Mouse (Mus musculus) layer of hippocampus, adult 8-10 months (tissue): ENCODE measurements around the gene Olfr557. TPM values are rescaled to one million over a fixed set of nuclear protein-coding genes. Genes with fewer than 3 reads are reported as not detected.

Source experiments
- DNase-seq, 2 experiments: peaks; one replicate each; pipeline ENCODE4 v3.0.0; 2022; ENCODE audit warnings: low spot score in 2 of 2
- total RNA-seq, 4 experiments: library from RNA; stranded (reverse); gene quantifications; 2 replicates each; pipeline ENCODE4 v1.2.4; 2022

Olfr557 gene
- total RNA-seq, result under 1 TPM; 0.12 to 0.85 (median 0.17) TPM

DNA sequence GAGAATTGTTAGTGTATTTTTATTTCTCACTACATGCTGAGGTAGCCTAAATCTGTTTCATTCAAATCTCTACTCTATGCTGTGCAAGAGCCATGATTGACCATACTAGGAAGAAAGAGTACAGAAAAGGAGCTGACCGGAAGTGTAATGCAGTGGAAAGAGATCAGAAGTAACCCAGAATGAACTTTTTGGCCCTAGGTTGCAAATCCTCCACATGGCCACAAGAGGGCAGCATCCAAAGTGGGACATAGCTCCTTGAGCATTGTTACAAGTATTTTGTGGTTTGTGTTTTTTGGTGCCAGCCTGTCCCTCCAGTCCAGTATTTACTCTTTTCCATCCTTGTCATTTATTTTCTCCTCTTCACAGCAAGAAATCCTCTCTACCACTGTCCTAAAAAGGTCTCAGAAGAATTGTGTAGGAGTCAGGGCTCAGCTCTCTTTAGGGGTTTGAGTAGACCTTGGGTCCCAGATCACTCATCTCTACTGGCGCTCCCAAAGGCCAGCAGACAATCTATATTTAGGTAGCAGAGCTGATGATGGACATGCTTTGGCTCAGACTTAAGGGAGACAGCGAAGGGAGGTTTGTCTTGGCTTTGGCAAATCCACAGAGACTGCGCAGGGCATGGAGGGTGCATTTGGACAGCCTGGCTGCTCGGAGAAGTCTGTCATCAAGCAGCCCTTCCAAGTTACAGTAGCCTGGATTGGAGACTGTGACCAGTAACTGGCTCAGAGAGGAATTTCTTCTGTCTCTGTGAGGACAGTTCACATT, at the start of gene Olfr557:
Gene Olfr557, plus strand, starts transcription at position 553 of the 768 bp plus-strand sequence.
- no peak for DNase-seq

DNA sequence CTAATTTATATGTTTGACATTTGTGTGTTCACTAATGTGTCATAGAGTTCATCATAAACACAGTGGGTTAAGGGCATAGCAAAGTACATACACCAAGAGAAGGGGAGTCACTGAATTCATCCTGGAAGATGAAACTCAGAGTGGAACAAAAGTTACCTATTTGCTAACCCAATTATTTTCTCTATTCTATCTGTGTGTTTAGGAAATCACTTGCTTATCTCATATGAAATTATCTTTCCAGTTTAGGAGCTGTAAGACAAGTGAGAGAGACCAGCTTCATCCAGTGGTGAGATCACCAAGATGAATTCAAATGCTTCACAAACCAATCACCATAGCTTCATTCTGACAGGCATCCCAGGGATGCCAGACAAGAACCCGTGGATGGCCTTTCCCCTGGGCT, 37.2 kb upstream of the Olfr557 start, which contains the start of gene Olfr555:
Gene Olfr555, plus strand, starts transcription at position 301 of the 400 bp plus-strand sequence.
- DNase-seq, result no peak

DNA sequence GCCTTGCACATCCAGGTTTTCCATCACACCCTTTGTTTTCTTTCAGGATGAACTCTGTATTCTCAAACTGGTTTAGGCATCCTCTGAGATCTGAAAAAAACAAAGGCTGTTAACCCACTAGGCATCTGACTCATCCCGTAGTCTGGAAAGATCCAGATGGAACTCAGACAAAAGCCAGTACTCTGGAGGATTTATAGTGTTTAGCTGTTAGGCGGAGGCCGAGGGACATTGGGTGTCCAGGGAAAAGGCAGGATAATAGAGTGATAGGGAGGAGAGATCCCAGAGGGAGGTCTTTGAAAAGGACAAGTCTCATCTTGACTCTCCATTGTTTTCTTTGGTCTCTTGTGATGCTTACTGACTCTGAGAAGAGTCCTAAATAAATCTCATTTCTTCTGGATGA, 31.1 kb upstream of the Olfr557 start, which contains the start of gene Olfr556:
Gene Olfr556, plus strand, starts transcription at position 301 of the 400 bp plus-strand sequence.
- DNase-seq, result no peak

DNA sequence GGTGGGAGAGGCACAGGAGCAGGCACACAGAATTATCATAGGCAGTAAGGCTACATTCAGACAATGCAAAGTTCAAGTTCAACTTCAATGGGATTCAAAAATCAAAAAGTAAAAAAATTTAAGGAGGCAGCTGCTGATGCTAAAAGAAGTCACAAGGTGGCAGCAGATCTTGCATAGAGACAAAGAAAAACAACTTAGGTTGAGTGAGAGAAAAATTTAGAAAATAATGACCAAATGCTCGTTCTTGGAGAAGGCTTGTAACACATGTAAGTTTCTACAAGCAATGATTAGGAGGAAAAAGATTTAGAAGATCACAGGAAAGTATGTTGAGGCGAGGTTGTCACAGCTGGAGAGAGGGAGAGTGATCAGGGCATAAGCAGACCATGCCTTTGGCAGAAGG, 30.3 kb upstream of the Olfr557 start:
- no peak for DNase-seq

DNA sequence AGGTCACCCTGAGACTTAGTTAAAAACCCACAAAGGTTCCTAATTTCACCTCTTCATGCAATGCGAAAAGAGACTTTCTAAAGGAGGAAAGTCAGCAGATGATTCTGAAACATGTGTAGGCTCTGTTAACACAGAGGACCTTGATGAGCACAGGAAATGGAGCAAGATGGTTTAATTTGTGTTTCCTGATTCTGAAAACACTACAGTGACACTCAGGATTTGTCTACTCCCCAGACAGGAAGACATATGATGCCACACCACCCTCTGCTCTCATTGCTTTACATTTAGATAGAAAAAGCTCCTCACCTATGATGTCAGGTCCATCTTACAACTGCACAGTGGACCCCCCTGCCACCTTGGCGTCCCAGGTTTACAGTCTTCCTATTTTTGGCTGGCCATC, 19.5 kb upstream of the Olfr557 start:
- no peak for DNase-seq

DNA sequence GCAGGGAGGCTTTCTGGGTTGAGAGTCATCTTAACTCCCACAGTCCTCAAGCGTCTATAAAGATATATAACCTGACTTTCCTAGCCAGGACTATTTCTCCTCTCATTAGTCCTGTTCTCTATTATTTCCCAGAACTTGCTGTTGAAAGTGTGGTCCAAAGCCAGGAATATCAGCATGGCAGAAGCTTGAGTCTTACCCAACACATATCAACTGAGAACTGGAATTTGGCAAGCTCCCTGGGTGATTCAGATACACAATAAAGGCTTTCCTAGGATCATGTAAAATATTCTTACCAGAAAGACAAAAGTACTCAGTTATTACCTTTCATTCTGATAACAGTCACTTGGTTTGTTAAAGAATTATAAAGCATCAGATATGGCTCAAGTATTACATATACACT, 13.8 kb upstream of the Olfr557 start:
- no peak for DNase-seq

DNA sequence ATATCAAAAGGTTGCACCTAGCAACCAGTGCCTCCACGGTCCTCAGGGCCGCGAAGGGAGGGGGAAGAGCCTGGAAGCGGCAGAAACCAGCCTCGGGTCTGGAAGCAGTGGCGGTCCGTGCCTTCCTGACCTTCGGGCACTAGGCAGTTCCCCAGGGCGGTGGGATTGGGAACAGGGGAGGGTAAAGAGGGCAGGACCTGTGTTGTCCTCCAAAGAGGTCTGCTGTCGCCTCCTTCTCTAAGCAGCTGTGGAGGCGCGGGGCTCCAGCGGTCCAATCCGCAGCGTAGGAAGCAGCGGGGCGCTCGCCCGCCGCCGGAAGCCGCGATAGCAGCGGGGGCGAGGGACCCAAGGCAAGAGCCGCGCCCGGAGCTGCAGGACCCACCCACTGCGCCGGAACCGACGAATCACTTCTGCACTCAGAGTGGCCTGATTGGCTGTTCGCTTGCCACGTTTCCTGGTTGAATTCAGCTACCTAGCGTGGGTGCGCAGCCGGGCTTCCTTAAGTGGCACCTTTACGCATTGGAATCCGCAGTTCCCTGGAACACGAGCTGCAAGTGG, 8.7 kb upstream of the Olfr557 start, which contains the start of gene Trim68:
Gene Trim68, minus strand, starts transcription at position 384 of the 558 bp plus-strand sequence.
- DNase-seq, result peak; percentile 85

DNA sequence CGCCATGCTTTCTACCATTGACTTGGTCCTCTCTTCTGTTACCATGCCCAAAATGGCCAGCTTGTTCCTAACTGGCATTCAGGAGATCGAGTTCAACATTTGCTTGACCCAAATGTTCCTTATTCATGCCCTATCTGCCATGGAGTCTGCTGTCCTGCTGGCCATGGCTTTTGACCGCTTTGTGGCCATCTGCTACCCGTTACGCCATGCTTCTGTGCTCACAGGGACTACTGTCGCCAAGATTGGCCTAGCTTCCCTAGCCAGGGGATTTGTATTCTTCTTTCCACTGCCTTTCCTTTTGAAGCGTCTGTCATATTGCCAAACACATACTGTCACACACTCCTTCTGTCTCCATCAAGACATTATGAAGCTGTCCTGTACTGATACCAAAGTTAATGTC, 2.8 kb downstream of the Olfr557 start:
- DNase-seq, result no peak

DNA sequence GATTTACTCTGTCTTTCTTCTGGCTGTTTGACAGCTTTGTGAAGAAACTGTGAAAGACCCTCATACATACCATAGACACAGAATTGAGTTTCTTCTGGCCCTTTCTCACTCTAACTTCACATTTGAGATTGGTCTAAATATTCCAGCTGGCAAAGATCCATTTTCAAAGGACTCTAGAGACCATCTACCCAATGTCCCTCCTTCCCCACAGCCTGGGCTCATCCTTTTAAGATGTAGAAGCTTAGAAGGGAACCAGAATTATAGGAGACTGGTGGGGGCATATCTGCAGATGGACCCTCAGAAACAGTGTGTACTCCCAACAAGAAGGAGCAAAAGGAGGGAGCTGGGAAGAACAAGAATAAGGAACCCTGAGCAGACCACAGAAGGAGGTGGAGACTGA, 6.2 kb downstream of the Olfr557 start, which contains the start of gene Olfr558:
Gene Olfr558, plus strand, starts transcription at position 301 of the 400 bp plus-strand sequence.
- DNase-seq, result no peak

DNA sequence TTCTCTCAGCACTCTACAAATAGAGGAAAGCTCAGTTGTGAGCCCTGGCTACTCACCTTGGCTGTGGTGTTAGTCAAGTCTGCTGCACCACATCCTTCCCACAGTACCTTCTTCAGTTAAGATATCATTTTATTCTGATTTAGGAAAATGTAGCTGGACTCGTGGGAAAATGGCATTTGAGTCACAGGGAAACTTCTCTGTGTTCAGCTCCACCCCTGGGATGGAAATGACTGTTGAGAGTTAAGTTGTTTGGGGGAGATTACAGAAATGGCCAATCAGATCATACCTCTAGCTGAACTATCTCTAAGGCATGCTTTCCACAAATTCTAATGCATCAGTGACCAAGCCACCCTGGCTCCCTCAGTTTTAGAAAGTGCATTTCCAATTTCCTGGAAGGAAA, 23.3 kb downstream of the Olfr557 start, which contains the start of gene Olfr33:
Gene Olfr33, minus strand, starts transcription at position 101 of the 400 bp plus-strand sequence.
- no peak for DNase-seq

DNA sequence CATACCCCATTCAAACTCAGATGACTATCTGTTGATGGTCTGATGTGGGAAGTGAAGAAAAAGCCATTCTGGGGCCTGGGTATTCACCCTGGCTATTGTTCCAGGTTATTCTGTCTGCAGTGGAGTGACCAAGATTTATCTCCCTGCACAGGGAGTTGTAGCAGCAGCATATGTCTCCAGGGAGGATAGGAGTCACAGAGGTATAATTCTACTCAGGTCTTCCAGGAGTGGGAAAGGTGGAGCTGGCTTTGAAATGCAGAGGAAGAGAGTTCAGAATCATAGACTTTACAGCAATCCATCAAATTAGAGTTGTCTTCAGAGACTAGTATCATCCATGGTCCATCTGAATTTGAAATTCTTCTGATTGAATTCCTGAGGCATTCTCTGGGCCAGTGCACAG, 31.7 kb downstream of the Olfr557 start, which contains the start of gene Olfr559:
Gene Olfr559, minus strand, starts transcription at position 101 of the 400 bp plus-strand sequence.
- DNase-seq, result no peak

DNA sequence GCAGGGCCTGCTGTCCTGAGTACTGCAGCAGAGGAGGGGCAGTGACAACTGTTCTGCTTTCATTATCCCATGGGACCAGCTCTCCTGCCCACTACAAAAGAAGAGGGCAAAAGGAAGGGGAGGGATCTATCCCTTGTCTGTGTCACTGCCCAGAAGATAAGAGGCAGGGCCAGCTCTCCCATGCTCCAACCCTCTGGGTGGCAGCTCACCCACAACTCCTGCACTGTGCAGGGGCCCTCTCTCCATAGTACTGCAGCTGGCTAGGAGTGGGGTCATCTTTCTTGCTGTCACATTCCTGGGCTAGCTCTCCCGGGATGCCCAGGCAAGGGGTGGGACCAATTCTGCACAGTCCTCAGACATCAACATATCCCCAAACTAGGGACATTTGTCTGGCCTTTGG, 38.1 kb downstream of the Olfr557 start:
- no peak for DNase-seq

DNA sequence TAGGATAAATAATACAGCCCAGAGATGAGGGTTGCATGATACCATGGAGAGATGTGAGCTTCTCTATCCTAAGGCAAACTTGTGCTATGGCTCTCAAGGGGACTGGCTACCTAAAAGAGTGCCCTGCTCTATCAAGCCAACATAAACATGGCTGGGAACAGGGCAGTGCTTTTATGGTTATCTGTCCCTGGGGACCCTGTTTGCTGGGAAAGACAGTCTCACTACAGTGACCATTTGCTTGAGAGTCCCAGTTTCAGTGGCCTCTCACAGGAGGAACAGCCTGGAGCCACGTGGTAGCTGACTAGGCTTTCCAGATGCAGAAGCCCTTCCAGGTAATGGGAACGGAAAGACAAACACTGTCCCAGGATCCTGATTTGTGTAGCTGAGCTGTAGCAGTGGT, 42.0 kb downstream of the Olfr557 start:
- no peak for DNase-seq

Other genes with a start within 250 kb of the Olfr557 start
- not detected for gene Olfr543, start 214.2 kb upstream of the Olfr557 start, total RNA-seq
- not detected for gene Olfr544, start 207.6 kb upstream of the Olfr557 start, total RNA-seq
- gene Olfr545, start 196.3 kb upstream of the Olfr557 start, total RNA-seq, result not detected
- not detected for gene Olfr547, start 161.2 kb upstream of the Olfr557 start, total RNA-seq
- not detected for gene Olfr548-ps1, start 155.0 kb upstream of the Olfr557 start, total RNA-seq
- gene Olfr549, start 146.0 kb upstream of the Olfr557 start, total RNA-seq, result not detected
- 1 to 10 TPM; 3.5 to 5.9 (median 4.8) TPM for gene Trim21, start 130.4 kb upstream of the Olfr557 start, total RNA-seq
- gene Olfr550, start 124.5 kb upstream of the Olfr557 start, total RNA-seq, result 1 to 10 TPM; 1.3 to 3.4 (median 2.2) TPM
- gene Olfr551, start 104.0 kb upstream of the Olfr557 start, total RNA-seq, result not detected
- gene Olfr552, start 98.1 kb upstream of the Olfr557 start, total RNA-seq, result under 1 TPM; 0.14 to 0.33 (median 0.18) TPM
- not detected for gene Olfr553, start 77.7 kb upstream of the Olfr557 start, total RNA-seq
- gene Olfr554, start 57.5 kb upstream of the Olfr557 start, total RNA-seq, result under 1 TPM in 1 of 4 experiments, not detected in 3; 0.24 TPM
- gene Olfr555, start 37.1 kb upstream of the Olfr557 start, total RNA-seq, result not detected
- under 1 TPM in 1 of 4 experiments, not detected in 3; 0.19 TPM for gene Olfr556, start 31.0 kb upstream of the Olfr557 start, total RNA-seq
- 1 to 10 TPM; 6.8 to 8.6 (median 8.0) TPM for gene Trim68, start 8.6 kb upstream of the Olfr557 start, total RNA-seq
- under 1 TPM; 0.31 to 0.49 (median 0.39) TPM for gene Olfr558, start 6.3 kb downstream of the Olfr557 start, total RNA-seq
- not detected for gene Olfr33, start 23.2 kb downstream of the Olfr557 start, total RNA-seq
- gene Olfr559, start 31.6 kb downstream of the Olfr557 start, total RNA-seq, result not detected
- gene Olfr560, start 63.5 kb downstream of the Olfr557 start, total RNA-seq, result not detected
- gene Olfr78, start 63.6 kb downstream of the Olfr557 start, total RNA-seq, result under 1 TPM in 3 of 4 experiments, not detected in 1; 0.13 to 0.37 (median 0.16) TPM
- not detected for gene Olfr561, start 75.3 kb downstream of the Olfr557 start, total RNA-seq
- under 1 TPM in 3 of 4 experiments, not detected in 1; 0.40 to 0.68 (median 0.51) TPM for gene Olfr564, start 107.6 kb downstream of the Olfr557 start, total RNA-seq
- not detected for gene Olfr566, start 162.9 kb downstream of the Olfr557 start, total RNA-seq
- not detected for gene Olfr568, start 181.2 kb downstream of the Olfr557 start, total RNA-seq
- not detected for gene Olfr569, start 195.0 kb downstream of the Olfr557 start, total RNA-seq
- not detected for gene Olfr570, start 198.7 kb downstream of the Olfr557 start, total RNA-seq
- not detected for gene Olfr571, start 221.6 kb downstream of the Olfr557 start, total RNA-seq
- gene Olfr572, start 228.5 kb downstream of the Olfr557 start, total RNA-seq, result not detected
- gene Olfr573-ps1, start 246.7 kb downstream of the Olfr557 start, total RNA-seq, result not detected